Mouse (Mus musculus) ovary, postnatal 14 days (tissue): Measurements from ENCODE around the gene Gpc6.

Experiments
- DNase-seq: peaks from one replicate; pipeline ENCODE4 v3.0.0; 2022; ENCODE audit warnings: low spot score

The Gpc6 gene

GRCm38 (mm10) chr14:117452150-117452549, 527.0 kb downstream of the Gpc6 start:
- no peak for DNase-seq

DNA sequence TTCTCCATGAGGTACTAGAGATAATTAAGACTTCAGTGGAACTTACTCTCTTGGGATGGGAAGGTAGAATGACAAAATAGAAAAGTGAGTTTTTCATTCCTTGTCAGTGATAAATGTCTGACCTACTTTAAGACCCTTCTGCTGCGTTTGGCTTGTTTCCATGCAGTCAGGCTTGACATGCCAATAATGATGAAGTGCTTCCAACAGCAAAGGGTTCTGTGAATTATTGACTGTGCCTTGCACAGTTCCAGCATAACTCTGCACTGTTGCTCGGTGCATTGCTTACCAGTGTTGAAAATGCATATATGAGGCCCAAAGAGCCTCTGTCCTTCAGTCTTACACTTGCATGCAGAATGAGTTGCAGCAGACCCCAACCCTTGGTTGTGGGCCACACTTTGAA, 548.3 kb downstream of the Gpc6 start:
- no peak for DNase-seq

DNA sequence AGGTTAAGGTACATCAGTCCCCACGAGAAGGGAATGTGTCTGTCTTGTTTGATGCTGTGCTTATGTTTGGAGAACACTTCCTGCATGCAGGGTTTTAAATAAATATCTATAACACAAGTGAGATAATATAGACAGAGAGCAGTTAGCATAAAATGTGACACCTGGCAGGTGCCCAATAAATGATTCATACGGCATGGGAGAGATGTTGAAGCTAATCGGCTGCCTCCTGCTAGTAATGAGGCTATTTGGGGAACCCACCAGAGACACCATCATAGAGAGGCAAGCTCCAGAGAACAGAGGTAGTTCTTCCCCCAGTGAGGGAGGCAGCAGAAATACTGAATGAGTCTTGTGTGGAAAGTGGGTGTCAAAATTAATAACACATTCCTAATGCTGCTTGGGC, 553.8 kb downstream of the Gpc6 start:
- no peak for DNase-seq

GRCm38 (mm10) chr14:117487161-117487754, 562.1 kb downstream of the Gpc6 start:
- no peak for DNase-seq

- DNase-seq = no peak
Observed at GRCm38 (mm10) chr14:117490469-117490868, 565.4 kb downstream of the Gpc6 start.

DNA sequence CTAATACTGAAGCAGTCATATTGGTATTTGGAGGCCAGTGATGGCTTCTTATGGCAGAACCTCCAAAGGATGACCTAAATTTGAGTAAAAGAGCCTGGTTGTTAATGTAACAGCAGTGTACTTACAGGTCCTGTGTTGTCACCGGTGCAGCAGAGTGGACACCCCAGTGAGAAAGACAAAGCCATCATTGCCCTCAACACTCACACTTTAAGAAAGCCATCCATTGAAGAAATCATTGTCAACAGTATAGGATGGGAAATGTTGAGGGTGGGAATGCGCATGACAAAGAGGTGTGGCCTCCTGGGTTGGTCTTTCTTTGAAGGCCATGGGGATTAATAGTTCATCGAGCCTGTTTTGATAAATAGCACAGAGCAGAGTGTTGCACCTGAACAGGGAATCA, 570.0 kb downstream of the Gpc6 start:
- DNase-seq = no peak

DNA sequence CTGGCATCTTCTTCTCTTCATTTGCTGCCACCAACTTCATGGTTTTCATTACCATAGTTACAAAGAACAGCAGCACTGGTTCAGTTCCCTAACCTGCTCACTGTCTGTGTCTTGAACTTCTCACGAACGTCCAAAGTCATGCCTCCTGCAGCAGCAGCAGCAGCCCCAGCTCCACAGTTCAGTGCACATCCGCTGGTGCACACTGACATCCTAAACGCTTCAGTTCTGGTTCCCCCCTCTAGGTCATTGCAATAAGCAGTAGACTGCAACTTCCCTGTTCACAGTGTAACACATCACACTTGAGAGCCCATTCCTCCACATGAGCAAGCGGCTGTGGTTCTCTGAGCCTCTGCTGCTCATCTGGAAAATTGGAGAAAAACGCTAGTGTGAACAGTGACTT, 573.7 kb downstream of the Gpc6 start:
- no peak for DNase-seq

GRCm38 (mm10) chr14:117499354-117499753, 574.2 kb downstream of the Gpc6 start:
- no peak for DNase-seq

DNA sequence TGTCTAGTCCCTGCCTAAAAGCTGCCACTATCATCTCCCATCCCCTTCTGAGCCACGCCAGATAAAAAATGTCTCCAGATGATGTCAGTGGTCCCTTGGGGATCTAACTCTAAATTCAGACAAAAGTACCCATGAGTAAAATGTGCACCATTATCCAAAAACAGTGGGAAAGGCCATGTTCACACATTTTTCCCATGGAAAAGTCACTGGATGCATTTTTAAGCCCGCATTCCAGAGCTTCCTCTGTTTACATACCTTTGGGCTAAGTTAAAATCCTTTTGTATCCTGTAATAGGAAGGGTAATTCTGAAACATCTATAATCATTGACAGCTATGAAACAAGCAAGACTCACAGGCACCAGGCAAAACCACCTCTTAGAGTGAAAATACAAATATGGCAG, 589.7 kb downstream of the Gpc6 start:
- DNase-seq = no peak

GRCm38 (mm10) chr14:117519574-117519973, 594.5 kb downstream of the Gpc6 start:
- no peak for DNase-seq

DNA sequence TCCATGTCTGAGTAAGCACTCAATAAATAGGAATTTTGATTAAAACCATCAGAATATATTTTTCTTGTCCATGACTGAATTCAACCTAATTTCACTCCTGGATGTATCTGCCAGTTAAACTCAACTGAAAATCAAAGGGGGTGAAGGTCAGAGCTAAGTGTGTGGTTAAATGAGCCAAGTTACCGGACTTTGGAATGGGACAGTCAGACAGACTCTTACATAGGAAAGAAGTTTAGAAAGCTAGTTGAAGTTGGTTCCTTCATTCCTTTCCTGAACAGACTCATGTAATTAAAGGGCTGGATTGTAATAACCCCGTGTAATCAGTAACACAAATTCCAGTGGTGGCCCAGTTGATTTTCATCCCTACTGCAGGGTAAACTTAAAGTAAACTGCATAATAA, 595.6 kb downstream of the Gpc6 start:
- DNase-seq = no peak

DNA sequence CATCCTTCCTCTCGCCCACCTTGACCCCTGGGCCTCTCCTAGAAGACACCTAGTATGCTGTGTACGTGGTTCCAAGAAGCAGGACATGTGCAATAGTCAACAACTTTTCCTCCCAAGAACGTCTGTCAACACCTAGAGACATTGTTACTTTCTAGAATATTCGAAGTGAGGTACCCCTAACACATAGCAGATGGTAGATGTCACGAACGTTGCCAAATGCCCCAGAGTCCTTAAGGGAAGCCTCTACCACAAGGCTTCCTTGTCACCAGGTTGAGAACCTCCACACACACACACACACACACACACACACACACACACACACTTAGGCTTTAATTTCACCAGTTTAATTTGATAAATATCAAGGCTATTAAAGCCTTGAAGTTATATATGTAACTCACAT, 600.0 kb downstream of the Gpc6 start:
- no peak for DNase-seq

DNA sequence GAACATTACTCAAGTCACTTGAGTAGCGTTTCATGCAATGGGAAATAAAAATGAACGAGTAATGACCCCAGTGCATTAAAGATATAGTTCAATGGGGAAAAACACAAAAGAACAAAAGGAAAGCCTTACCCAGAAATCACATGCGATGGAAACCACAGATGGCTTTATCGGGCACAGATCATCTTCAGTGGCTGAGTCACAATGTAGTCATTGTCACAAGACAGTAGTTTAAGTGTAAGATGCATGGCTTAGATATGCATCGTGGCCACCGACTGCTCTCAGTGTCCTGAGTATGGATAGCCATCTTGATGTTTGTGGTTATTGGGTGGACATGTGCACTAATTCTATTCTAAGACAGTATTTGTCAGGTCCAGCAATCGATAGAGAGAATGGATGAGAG, 601.9 kb downstream of the Gpc6 start:
- no peak for DNase-seq

- DNase-seq = no peak
Observed at GRCm38 (mm10) chr14:117529439-117529838, 604.3 kb downstream of the Gpc6 start.

GRCm38 (mm10) chr14:117552776-117553175, 627.7 kb downstream of the Gpc6 start:
- DNase-seq = no peak

DNA sequence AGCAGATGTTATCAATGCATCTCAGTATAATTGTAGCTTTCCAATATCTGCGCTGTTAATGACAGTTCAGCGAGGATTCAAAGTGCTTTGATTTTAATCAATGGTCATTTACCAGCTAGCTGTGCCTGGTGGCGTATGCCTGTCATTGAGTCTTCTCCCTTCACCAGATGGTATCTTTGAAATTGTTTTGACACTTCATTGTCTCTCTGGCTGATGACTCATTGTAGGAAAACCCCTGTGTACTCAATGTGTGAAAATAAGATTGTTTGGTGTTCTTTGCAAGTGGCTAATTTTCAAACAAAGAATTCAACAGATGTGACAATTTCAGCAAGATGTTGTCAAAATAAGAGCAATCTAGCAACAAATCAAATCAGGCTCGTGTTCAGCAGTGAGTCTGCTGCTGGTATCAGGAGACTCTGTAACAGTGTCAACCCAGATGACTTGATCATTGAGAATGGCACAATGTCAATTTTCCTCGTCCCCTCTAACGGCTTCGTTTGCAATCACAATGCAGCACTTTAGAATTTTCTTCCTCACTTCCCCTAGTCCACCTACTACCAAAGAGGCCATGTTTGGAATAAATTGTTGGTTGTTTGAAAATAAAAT, 631.7 kb downstream of the Gpc6 start:
- no peak for DNase-seq

GRCm38 (mm10) chr14:117562146-117562545, 637.0 kb downstream of the Gpc6 start:
- DNase-seq = no peak

GRCm38 (mm10) chr14:117569278-117569677, 644.2 kb downstream of the Gpc6 start:
- DNase-seq = no peak

DNA sequence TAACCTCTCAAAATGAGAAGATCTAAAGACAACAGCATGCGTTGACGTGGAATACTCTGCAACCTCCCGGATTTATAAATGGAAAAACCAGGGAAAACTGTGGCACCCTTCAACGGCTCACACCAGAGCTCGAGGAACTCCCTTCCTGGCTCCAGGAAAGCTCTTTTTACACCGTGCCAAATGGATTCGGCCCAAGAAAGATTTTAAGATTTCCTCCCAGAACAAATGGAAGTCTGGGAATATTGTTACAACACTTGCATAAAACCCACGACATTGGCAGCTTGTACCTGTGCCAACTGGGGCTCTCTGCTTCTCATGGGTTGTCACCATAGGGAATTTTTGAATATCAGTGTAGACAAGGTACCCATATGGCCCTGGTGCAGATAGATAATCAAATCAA, 647.1 kb downstream of the Gpc6 start:
- DNase-seq = no peak

DNA sequence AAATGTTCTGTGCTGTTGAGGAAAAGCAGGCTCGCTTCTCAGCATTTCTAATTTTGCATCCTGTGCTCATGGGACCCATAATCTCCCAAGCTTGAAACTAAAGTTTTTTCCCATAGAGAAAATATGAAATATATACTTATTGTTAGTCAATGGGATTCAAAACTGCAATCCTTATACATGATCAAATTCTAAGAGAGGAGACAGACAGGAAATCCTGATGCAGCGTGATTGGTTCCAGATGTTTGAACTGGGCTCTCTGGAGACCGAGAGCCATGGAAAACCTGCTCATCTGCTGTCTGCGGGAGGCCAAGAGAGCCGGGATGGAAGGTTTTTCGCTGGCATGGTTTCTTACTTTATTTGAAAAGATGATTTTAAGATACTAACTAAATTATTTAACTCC, 649.1 kb downstream of the Gpc6 start:
- no peak for DNase-seq

DNA sequence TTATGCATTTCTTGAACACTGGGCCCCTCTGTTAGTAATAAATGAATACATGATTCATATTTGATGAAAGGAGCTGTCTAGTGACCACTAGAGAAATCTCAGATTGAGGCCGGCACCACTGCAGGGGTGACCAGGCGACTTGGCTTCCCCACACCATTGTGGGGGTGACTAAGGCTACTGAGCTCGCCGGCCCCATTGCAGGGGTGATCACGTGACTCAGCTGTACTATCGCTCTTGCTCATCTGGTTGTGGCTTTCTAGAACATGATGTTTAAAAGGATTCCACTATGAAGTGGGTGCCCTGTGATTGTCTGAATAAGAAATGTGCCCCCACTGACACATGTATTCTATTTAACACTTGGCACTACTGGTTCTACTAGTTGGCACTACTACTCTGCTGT, 656.6 kb downstream of the Gpc6 start:
- DNase-seq = no peak

DNA sequence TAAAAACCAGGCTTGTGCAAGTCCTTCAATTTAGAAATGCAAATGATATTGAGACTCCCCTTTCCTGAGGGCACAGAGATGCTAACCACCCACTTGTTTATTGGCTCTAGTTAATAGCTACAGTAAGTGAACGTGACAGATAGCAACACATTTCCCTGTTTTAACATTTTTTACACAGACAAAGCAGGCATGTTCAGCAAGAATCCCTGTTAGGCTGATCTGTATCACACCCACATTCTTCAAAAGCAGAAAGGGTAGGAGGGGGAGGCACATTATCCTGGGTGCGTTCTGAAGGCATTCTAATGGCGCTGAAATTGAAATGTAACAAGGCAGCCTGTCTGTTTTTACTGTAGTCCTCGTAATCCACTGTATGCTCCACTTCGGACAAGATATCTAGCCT, 674.6 kb downstream of the Gpc6 start:
- no peak for DNase-seq

GRCm38 (mm10) chr14:117603837-117604236, 678.7 kb downstream of the Gpc6 start:
- no peak for DNase-seq

DNA sequence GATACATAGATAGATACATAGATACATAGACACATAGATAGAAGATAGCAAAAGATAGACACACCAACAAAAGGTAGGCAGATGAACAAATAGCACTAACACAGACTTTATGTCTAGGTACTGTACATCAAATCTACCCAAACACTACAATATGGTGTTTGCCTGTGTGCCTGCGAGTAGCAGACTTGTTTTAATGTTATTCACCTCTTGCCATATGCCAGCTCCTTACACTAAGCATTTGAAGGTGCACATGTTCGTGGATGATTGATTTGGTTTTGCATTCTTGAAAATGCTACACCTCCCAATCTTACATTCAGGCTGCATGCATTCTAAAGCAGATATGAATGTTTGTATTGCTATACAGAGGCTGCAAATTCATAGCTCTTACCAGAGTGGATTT, 680.6 kb downstream of the Gpc6 start:
- DNase-seq = no peak
